Mouse (Mus musculus) c-Kit-positive CD71-negative TER-119-negative erythroid progenitor cells, embryonic 14.5 days (primary cell): Measurements from ENCODE around the gene Fmnl3.
A peak's percentile ranks its signal among the peaks of the same experiment; 100 is the strongest.

ENCODE experiments used
- DNase-seq: peaks from one replicate; pipeline ENCODE4 v3.0.0-alpha.2; 2013; ENCODE audit warnings: low read depth

Gene Fmnl3

DNA sequence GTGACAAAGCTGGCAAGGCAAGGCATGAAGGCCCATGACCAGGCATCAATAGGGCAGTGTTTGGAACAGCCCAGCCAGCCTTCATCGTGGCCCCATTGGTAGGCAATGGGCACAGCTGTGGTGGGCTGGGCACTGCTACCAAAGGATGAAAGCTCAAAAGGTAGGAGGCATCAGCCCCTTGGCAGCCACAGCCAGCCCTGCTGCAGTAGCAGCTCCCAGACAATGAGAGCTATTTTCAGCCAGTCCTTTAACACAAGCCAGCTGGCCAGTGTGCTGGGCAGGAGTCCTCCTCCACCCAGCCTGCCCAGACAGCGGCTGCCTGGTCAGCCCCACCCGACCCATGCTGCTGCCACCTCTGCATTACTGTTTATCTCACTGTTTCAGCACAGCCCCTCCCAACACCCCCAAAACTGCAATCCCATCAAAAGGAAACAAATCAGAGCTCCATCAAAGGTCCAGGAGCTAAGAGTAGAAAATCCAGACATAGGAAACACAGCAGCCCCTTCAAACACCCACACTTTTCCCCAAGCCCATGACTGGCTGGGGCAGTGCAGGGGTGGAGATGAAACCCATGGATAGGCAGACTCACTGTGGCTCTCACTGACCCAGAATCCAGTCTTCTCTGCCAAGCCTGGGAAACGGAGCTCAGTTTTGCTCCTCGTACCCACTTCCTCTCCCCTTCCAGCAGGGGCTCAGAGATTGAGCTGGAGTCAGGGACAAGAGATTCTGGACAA lies 26.7 kb downstream of the Fmnl3 start:
- DNase-seq = no peak

- DNase-seq = no peak
These were observed 27.9 kb downstream of the Fmnl3 start for GRCm38 (mm10) chr15:99342194-99342981.

GRCm38 (mm10) chr15:99341102-99341501 lies 29.2 kb downstream of the Fmnl3 start:
- peak; percentile 43 for DNase-seq

DNA sequence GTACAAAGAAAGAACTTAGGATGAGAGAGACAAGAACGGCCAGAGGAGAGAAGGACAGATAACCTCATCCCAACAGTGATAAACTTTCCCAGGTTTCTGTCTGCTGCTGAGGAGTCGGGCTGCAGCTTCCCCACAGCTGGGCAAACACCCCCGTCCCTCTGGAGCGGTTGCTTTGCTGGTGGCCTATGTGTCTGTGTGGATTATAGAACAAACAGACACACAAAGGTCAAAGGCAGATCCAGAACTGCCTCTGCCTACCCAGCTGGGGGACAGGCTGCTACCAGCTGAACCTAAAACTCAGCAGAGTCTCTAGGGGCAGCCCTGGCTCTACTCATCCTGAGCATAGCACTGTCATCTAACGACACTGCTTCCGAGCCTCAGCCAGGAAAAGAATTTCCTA lies 30.6 kb downstream of the Fmnl3 start:
- no peak for DNase-seq

- DNase-seq = no peak
These were observed 31.4 kb downstream of the Fmnl3 start for GRCm38 (mm10) chr15:99338916-99339315.

- DNase-seq = no peak
These were observed 34.4 kb downstream of the Fmnl3 start for GRCm38 (mm10) chr15:99335801-99336320.

DNA sequence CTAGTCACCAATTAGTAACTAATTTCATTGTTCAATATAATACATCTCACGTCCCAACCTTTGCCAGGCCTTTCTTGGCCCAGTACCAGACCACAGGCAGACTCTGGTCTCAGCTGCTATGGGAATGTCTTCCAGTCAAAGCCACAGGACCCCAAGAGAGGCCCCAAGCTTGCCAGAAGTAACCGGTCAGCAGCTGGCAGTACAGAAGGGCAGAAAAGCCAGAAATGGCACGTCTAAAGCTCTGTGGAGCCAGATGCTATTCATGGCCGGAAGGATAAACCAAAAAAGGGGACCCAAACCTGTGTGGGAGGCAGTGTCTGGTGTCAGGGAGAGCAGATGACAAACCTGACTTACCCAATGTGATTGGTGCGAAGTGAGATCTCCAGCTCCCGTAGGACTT lies 35.8 kb downstream of the Fmnl3 start:
- DNase-seq = no peak

GRCm38 (mm10) chr15:99333676-99334065 lies 36.6 kb downstream of the Fmnl3 start:
- no peak for DNase-seq

- DNase-seq = peak; percentile 72
These were observed 37.2 kb downstream of the Fmnl3 start for GRCm38 (mm10) chr15:99332921-99333675.

GRCm38 (mm10) chr15:99332111-99332510 lies 38.2 kb downstream of the Fmnl3 start:
- no peak for DNase-seq

DNA sequence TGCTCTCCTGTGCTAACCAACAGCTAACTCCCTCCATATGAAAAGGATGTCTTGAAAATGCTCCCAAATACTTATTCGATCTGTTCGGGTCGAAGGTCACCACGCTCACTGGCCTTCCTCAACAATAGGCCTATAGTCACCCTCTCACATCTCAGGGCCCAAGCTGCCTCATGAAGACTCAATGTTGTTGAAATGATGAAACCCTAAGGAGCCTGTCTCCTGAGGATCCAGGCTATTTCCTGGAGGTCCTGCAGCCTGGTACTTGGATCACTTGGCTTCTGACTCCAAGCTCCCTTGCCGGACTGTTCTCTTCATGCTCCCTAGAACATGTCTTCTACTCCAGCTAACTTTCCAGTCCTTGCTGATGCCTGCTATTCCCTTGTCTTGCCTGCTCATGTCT lies 38.9 kb downstream of the Fmnl3 start:
- no peak for DNase-seq

- DNase-seq = no peak
These were observed 40.0 kb downstream of the Fmnl3 start for GRCm38 (mm10) chr15:99330324-99330723.

- no peak for DNase-seq
These were observed 42.3 kb downstream of the Fmnl3 start for GRCm38 (mm10) chr15:99328011-99328410.

GRCm38 (mm10) chr15:99326959-99327358 lies 43.3 kb downstream of the Fmnl3 start:
- peak; percentile 62 for DNase-seq

- DNase-seq = no peak
These were observed 43.9 kb downstream of the Fmnl3 start for GRCm38 (mm10) chr15:99326407-99326806.

GRCm38 (mm10) chr15:99325598-99325997 lies 44.7 kb downstream of the Fmnl3 start:
- DNase-seq = no peak

DNA sequence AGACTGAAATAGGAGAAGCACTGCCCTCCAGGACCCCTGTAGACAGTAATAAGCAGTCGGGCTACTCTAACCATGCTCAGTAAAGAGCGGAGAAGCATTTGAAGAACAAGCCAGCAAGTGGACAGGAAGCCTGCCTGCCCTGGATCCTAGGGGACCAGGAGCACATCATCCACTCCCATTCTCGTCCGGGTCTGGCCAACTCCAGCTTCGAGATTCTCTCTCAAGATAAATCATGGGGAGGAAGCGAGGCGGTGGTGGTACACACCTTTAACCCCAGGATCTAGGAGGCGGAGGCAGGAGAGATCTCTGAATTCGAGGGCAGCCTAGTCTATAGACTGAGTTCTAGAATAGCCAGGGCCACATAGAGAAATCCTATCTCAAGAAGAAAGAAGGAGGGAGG lies 46.1 kb downstream of the Fmnl3 start:
- no peak for DNase-seq

DNA sequence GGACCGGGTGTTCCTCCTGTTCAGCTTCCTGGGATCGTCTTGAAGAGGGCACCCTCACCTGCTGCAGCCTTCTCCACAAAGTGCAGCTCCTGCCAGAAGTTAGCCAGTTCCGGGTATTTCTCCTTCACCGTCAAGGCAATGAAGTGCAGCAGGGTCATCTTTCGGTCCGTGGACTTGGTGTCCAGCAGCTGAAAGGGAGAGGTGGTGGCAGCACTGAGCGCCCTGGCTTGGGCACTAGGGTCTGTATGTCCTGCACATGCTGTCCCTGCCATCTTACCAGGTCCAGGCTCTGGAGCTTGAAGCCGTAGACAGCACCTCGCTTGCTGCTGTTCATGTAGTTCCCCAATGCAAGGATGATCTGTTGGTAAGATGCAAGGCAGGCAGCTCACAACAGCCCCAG lies 49.3 kb downstream of the Fmnl3 start:
- no peak for DNase-seq

DNA sequence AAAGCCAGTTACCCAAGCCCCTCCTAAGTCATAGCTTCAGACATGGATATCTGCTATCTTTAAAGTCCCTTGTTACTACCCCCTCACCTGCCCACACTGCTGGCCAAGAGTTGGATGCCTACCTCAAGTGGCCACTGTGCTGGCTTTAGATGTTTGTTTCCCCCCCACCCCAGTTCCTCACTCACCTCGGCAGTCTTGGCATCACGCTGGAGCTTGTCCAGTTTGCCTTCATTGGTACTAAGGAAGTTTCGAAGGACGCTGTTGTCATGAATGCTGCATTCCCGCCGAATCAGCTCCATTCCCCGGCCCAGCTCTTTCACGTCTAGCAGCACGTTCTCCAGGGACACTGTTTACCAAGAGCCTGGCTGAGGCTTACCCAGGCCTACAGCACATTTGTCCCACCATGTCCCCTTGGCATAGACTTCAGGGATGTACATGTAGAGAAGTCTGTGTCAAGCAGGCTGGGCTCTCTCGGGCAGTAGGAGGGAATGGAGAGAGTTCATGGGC lies 50.1 kb downstream of the Fmnl3 start:
- DNase-seq = no peak

DNA sequence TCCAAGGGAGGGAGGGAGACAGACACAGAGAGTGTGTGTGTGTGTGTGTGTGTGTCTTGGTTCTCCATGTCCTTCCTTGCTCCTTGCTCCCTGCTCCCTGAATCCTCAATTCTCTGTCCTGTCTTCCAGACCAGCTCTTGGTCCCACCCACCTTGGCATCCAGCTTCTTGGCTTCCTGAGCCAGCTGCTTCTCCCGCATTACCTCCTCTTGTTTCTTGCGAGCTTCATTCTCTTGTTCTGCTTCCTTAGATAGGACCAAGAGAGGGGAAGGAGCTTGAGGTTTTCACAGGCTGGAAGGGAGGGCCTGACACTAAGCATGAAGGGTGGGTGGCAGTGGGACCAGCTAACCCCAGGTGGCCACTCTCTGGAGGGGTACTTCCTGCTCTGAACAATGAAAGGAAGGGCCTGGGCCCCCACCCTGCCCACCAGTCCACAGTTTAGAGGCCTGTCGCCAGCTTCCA lies 50.8 kb downstream of the Fmnl3 start:
- no peak for DNase-seq

DNA sequence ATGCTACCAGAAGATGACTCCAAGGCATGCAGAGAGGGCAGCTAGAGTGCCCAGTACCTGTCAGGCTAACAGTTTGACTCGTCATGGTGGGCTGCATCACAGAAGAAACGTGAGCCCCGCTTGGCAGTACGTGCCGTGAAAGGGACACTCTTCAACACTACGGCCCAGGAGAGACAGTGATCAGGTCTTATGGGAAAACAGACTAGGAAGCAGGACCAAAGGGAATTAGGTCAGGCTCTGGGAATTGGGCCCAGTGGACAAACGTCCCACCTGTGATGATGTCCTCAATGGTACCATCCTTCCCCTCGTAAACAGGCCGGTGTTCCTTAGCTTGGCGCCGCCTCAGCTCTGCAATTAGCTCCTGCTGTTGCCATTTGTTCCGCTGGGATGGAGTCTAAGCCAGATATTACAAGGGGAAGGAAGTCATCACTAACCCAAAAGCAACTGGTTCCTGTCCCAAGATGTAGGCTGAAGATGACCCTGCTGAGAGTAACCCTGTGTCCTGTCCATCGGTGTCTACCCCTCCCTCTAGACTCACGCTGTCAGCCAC lies 51.3 kb downstream of the Fmnl3 start:
- DNase-seq = no peak

DNA sequence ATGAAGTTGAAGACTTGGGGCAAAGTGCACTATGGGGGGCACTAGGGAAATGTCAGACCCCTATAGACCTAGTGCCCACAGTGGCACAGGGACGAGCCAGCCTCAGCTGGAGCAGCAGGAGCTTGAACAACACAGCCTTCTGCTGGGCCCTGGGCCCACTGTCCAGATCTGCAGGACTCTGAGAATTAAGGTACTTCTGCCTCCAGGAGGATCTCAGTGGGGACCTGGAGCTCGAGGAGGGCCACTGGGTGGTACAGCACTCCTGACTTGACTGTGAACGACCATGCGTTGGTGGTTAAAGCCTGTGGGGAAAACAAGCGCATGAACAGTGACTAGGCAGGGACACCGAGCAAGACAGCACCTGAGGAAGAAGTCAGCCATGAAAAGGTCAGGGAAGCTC lies 52.2 kb downstream of the Fmnl3 start:
- no peak for DNase-seq
